Mouse (Mus musculus) heart, postnatal 25 days (tissue): ENCODE results near the gene Gm15294. TPM values are rescaled to one million over a fixed set of nuclear protein-coding genes. Genes with fewer than 3 reads are reported as not detected.

Experiments
- DNase-seq: peaks from one replicate; pipeline ENCODE4 v3.0.0; 2022; ENCODE audit warnings: low spot score
- intact Hi-C: fragments of 180-260 bp; cut with DNase I; formaldehyde crosslinking; loops from one replicate; pipeline ENCODE4 v1.15.1; 2025
- total RNA-seq, 2 experiments: library from RNA; stranded (reverse); gene quantifications; 2 replicates each; pipeline ENCODE4 v1.2.3; 2021

Gene Gm15294
- not detected for total RNA-seq

DNA sequence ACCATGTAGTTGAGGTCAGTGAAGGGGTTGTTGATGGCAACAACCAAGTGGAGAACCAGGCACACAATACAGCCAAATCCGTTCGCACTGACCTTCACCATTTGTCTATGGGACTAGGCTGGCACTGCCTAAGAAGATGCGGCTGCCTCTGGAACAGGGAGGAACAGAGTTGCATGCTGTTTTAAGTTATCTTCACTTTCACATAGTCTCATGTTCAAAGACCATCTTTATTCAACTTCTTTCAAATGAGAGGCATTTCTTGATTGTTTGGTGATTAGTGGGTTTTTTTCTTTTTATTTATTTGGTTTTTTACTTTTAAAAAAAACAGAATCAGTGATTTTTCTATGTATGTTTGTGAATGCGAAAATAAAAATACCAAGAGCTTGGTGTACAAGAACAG is at the start of gene Gm15294:
Gene Gm15294, minus strand, starts transcription at position 101 of the 400 bp plus-strand sequence.
- DNase-seq: no peak
- intact Hi-C loops: no loop called here

DNA sequence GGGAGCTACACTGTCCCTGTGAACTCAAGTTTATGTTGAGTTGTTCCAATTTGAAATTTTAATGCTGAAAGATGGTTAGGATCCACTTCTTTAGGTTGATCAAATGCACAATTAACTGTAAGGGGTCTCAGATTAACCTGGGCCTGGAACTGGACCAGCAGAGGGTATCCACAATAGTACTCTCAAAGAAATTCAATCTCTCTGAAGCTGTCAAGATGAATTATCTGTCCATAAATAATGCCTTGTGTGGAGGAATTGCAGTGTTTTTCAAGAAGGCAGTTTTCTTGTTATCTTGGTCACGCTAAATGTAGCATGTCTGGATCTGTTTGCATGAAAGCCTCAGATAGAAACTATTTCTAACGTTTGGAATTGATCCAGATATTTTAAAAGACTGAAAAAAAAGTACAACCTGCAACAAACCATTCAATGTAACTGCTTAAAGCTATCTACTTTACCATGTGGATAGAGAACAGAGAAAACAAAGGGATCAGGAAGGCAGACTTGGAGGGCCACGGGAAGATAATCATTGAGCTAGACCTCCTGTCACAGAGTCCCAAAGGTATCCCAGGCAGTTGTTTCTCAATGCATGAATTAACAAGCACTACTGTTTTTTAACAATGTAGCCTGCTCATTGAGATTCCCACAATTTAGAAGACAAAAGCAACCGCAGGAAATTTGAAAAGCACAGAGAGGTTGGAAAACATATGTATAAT is 9.5 kb upstream of the Gm15294 start:
- DNase-seq: no peak
- intact Hi-C loops: no loop called here

DNA sequence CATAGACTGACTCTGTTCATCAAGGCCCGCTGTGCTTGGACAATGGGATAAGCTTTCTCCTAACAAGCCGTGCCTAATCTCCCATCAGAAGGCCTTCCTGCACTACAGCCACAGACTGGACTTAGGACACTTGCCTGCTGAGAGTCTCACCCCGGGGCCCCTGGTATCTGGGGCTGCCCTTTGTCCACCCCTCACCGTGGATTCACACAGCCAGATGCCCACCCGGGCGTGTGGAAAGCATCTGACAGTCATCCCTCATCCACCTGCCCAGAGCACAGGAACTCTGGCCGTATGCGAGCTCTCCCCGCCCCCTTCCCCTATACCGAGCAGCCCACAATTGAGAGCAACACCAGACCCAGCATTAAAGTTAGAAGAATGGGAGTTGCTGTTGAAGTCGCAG is 1.0 kb downstream of the Gm15294 start:
- DNase-seq: no peak
- intact Hi-C loops: no loop called here

DNA sequence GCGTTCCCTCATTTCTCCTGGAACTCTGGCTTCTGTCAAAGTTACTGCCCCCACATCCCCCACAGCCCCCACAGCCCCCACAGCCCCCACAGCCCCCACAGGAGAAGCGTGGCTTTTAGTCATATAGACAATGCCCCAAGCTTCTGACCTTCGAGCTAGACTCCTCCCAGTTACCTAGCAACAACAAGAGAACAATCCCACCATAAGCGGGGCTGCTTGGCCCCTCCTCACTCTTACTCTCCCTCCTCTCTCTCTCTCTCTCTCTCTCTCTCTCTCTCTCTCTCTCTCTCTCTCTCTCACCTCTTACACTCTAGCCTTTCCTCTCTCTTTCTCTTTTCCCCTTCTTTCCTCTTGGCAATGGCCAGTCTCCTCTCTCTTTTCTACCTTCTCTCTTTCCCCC is 1.4 kb downstream of the Gm15294 start:
- no peak for DNase-seq
- intact Hi-C loops: no loop called here

DNA sequence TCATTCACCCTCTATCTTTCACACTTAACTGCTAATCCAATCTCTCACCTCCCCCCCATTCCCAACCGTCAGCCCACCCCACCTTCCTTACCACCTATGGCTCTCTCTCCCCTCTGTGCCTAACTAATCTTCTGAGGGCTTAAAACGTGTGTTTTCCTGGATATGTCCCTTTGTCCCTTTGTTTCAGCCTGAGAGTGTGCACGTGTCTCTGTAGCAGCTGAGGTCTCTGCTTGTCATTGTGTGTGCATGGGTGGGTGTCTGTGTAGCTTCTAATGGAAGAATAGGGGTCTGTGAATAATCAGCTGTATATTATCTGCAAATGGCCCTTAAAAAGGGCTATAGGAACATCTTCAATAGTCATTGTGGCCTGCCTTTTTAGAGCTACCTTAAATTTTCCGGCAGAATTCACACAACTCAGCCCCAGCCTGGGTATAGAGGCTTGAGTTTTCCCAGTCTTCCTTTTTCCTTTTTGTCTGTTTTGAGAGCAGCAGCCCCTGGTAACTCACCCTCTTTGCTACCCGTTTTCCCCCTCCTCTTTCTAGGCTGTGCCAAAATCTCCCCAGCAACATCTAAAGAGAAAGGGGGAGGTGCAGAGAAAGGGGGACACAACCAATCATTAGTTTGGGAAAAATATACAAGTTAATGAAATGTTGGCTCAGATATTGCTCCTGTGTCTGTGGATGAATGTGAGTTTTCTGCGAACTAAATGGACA is 19.2 kb downstream of the Gm15294 start:
- intact Hi-C loops: no loop called here
- no peak for DNase-seq

Other genes with a start within 250 kb of the Gm15294 start
- gene Irs4, start 150.0 kb downstream of the Gm15294 start, total RNA-seq: not detected